Mouse (Mus musculus): ENCODE data around the gene Trpc1. TPM values are rescaled to one million over a fixed set of nuclear protein-coding genes. Genes with fewer than 3 reads are reported as not detected.
A peak's percentile ranks its signal among the peaks of the same experiment; 100 is the strongest.

Gene Trpc1
- polyA plus RNA-seq, 1 experiment from 2014 or later: 4.7 TPM

- Histone ChIP-seq H3K4me1 (ENCODE audit: insufficient read depth, low read depth, low read length) (no peaks in the 10 kb centered on the region), H3K9me3 (ENCODE audit: low read length) (no peaks in the 10 kb centered on the region), H3K27ac (ENCODE audit: low read length) (0 out of 2 replicates have a peak overlapping the region, but pooled peaks have one; percentile 51), H3K4me3 (ENCODE audit: low read depth, low read length) (peak overlapping the region; percentile 80), H3K4me2 (replicated peaks; ENCODE audit: low read depth, low read length) (peak overlapping the region; percentile 95), H3K9ac (replicated peaks; ENCODE audit: low read depth) (peak overlapping the region; percentile 83), H3K27me3 (replicated peaks; ENCODE audit: insufficient read depth, low read length) (peaks cover 4% of the 10 kb centered on the region; the same call in 1 of the 2 replicates), H3K36me3 (ENCODE audit: insufficient read depth, low read length) (no peaks in the 10 kb centered on the region)
- DNase-seq (ENCODE audit: low spot score): peak; percentile 6
- TF ChIP-seq EP300 (IDR thresholded peaks at IDR 0.05) (no peak), CTCF (IDR thresholded peaks at IDR 0.05) (no peak)
- ATAC-seq: peak; percentile 47
- 3% methylated on average over 27 of the region's 34 CpGs for WGBS
Observed at GRCm38 (mm10) chr9:95749461-95749928, 680 bp downstream of the Trpc1 start.

DNA sequence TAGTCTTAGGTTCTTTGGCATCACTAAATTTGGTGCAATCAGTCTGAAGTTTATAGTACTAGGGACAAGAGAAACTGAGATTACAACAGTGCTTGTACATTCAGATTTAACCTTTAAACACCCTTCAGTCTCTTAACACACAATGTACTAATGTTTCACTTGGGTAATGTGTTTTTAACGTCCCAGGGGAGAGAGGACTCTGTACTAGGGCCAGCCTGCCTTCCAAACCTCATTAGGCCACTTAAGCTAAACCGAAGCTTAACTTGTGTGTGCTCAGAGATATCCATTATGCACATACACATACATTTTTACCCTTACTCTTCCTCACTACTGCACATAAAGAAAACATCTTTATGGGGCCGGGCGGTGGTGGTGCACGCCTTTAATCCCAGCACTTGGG lies 2.9 kb downstream of the Trpc1 start:
- WGBS: 83% methylated on average over 5 of the region's 5 CpGs

DNA sequence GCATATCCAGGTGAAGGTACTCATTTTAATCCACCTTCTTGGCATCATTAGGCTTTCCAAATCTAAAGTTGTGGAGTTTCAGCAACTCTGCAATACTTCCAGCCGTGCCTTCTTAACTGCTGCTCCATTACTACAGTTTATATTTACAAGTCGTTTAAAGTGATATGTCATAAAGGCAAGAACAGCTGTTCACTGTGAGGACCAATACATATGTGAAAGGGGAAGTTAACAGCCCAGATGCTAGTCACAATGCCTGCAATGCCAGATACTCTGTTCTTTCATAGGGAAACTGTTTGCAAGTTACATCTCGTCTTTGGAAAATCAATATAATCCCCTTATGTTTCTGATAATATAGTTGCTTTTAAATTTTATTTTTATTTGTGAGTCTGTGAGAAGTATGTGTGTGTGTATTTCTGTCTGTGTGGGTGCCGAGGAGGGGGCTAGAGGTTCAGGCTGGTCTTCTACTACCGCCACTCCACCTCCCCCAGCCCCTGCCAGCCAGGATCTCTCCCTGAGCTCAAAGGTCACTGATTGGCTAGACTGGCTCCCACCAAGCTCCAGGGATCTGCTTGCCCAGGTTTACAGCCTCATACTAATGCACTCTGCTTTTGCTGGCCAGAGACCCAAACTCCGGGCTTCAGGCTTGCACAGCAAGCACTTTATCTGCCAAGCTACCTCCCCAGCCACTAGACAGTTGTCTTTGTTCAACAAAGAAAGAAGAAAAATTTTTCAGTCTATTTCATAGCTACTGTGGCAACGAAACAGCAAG lies 5.1 kb downstream of the Trpc1 start:
- Histone ChIP-seq H3K9me3 (ENCODE audit: low read length) (no peaks in the 10 kb centered on the region), H3K36me3 (ENCODE audit: insufficient read depth, low read length) (no peaks in the 10 kb centered on the region), H3K27ac (ENCODE audit: low read length) (no peak overlapping the region), H3K4me2 (replicated peaks; ENCODE audit: low read depth, low read length) (no peak overlapping the region), H3K4me3 (ENCODE audit: low read depth, low read length) (no peak overlapping the region), H3K27me3 (replicated peaks; ENCODE audit: insufficient read depth, low read length) (no peaks in the 10 kb centered on the region), H3K9ac (replicated peaks; ENCODE audit: low read depth) (no peak overlapping the region), H3K4me1 (ENCODE audit: insufficient read depth, low read depth, low read length) (no peaks in the 10 kb centered on the region)
- DNase-seq (ENCODE audit: low spot score) (peak; percentile 23), ATAC-seq (no peak)
- WGBS: 54% methylated on average over 7 of the region's 7 CpGs
- TF ChIP-seq EP300 (IDR thresholded peaks at IDR 0.05) (no peak), CTCF (IDR thresholded peaks at IDR 0.05) (no peak)

More for the DNA sequence above, 2.9 kb downstream of the Trpc1 start:
- no peak for TF ChIP-seq CTCF (IDR thresholded peaks at IDR 0.05)
- no peak for TF ChIP-seq EP300 (IDR thresholded peaks at IDR 0.05)
- Histone ChIP-seq H3K4me3 (ENCODE audit: low read depth, low read length) (no peak overlapping the region), H3K27ac (ENCODE audit: low read length) (no peak overlapping the region), H3K4me2 (replicated peaks; ENCODE audit: low read depth, low read length) (no peak overlapping the region), H3K9me3 (ENCODE audit: low read length) (no peaks in the 10 kb centered on the region), H3K4me1 (ENCODE audit: insufficient read depth, low read depth, low read length) (no peaks in the 10 kb centered on the region), H3K27me3 (replicated peaks; ENCODE audit: insufficient read depth, low read length) (peaks cover 4% of the 10 kb centered on the region; the same call in 1 of the 2 replicates), H3K36me3 (ENCODE audit: insufficient read depth, low read length) (no peaks in the 10 kb centered on the region), H3K9ac (replicated peaks; ENCODE audit: low read depth) (no peak overlapping the region)
- DNase-seq (ENCODE audit: low spot score) (no peak), ATAC-seq (no peak)

GRCm38 (mm10) chr9:95736238-95736637 lies 13.9 kb downstream of the Trpc1 start:
- no peaks in the 10 kb centered on the region for H3K4me1 ChIP-seq (ENCODE audit: insufficient read depth, low read depth, low read length)
- TF ChIP-seq CTCF (IDR thresholded peaks at IDR 0.05): peak; percentile 32
- no peak for TF ChIP-seq EP300 (IDR thresholded peaks at IDR 0.05)
- no peak overlapping the region for H3K27ac ChIP-seq (ENCODE audit: low read length)
- H3K36me3 ChIP-seq (ENCODE audit: insufficient read depth, low read length): peaks cover 6% of the 10 kb centered on the region; the same call in 1 of the 2 replicates
- no peak for ATAC-seq
- no peak overlapping the region for H3K4me2 ChIP-seq (replicated peaks; ENCODE audit: low read depth, low read length)
- H3K9me3 ChIP-seq (ENCODE audit: low read length): no peaks in the 10 kb centered on the region
- no peaks in the 10 kb centered on the region for H3K27me3 ChIP-seq (replicated peaks; ENCODE audit: insufficient read depth, low read length)
- DNase-seq (ENCODE audit: low spot score): no peak
- H3K9ac ChIP-seq (replicated peaks; ENCODE audit: low read depth): no peak overlapping the region
- H3K4me3 ChIP-seq (ENCODE audit: low read depth, low read length): no peak overlapping the region

DNA sequence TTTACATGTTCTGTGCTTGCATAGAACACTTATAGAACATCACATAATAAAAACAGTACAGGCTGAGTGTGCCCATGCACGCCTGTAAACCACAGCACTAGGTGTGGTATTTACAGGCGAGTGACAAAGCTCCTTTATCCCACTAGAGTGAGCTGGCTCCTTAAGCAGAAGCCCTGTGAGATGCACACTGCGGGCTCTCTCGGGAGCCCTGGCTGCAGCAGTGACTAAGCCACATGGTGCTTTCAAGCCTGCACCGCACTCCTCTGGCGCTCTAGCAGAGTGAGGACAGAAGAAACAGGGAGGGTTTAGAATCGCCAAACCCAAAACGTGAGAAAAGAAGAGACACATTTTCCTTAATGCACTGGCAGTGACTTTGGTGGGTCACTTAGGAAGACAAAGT lies 37.6 kb downstream of the Trpc1 start:
- no peak overlapping the region for H3K27ac ChIP-seq (ENCODE audit: low read length)
- DNase-seq (ENCODE audit: low spot score) (no peak), ATAC-seq (no peak)
- H3K4me3 ChIP-seq (ENCODE audit: low read depth, low read length): no peak overlapping the region
- TF ChIP-seq EP300 (IDR thresholded peaks at IDR 0.05): no peak
- TF ChIP-seq CTCF (IDR thresholded peaks at IDR 0.05): no peak
- H3K9ac ChIP-seq (replicated peaks; ENCODE audit: low read depth): no peak overlapping the region
- no peaks in the 10 kb centered on the region for H3K36me3 ChIP-seq (ENCODE audit: insufficient read depth, low read length)
- no peaks in the 10 kb centered on the region for H3K9me3 ChIP-seq (ENCODE audit: low read length)
- 41% methylated on average over 8 of the region's 8 CpGs for WGBS
- H3K4me2 ChIP-seq (replicated peaks; ENCODE audit: low read depth, low read length): no peak overlapping the region
- no peaks in the 10 kb centered on the region for H3K4me1 ChIP-seq (ENCODE audit: insufficient read depth, low read depth, low read length)
- H3K27me3 ChIP-seq (replicated peaks; ENCODE audit: insufficient read depth, low read length): no peaks in the 10 kb centered on the region

GRCm38 (mm10) chr9:95708943-95709342 lies 41.2 kb downstream of the Trpc1 start:
- no peak overlapping the region for H3K27ac ChIP-seq (ENCODE audit: low read length)
- no peak overlapping the region for H3K9ac ChIP-seq (replicated peaks; ENCODE audit: low read depth)
- DNase-seq (ENCODE audit: low spot score) (no peak), ATAC-seq (no peak)
- peak; percentile 31 for TF ChIP-seq CTCF (IDR thresholded peaks at IDR 0.05)
- no peak for TF ChIP-seq EP300 (IDR thresholded peaks at IDR 0.05)
- no peak overlapping the region for H3K4me3 ChIP-seq (ENCODE audit: low read depth, low read length)
- H3K4me1 ChIP-seq (ENCODE audit: insufficient read depth, low read depth, low read length): no peaks in the 10 kb centered on the region
- no peaks in the 10 kb centered on the region for H3K9me3 ChIP-seq (ENCODE audit: low read length)
- H3K4me2 ChIP-seq (replicated peaks; ENCODE audit: low read depth, low read length): no peak overlapping the region
- H3K27me3 ChIP-seq (replicated peaks; ENCODE audit: insufficient read depth, low read length): no peaks in the 10 kb centered on the region
- no peaks in the 10 kb centered on the region for H3K36me3 ChIP-seq (ENCODE audit: insufficient read depth, low read length)
